Mouse (Mus musculus): ENCODE measurements around the gene 9930021J03Rik.

DNA sequence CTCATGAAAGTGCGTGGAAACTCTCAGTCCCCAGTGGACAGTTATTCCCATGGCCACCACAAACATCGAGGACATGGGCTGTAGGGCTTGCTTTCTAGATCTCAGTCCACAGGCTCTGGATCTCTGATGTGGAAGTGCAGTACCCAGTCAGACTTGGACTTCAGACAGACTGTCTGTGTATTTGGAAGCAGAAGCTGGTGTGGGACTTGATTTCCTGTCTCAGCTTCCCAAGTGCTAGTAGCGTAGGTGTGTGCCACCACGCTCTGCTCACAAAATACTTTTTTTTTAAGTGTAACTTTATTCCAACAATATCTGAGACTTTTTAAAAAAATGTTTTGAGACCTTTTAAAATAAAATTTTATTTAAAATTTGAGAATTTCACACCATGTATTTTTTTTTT is 109.5 kb downstream of the 9930021J03Rik start:
- TF ChIP-seq CTCF (IDR thresholded peaks at IDR 0.05; ENCODE audit: insufficient read depth, low read depth, low read length) (no peak), POLR2A (IDR thresholded peaks at IDR 0.05; ENCODE audit: insufficient read depth, low read depth, low read length) (no peak)

Data from olfactory bulb, adult 2 months (tissue).